Mouse (Mus musculus) erythroblast, embryonic 14.5 days (primary cell): ENCODE results near the gene Vmn1r9.

Experiments used
- GATA1 ChIP-seq: IDR thresholded peaks from 2 replicates; pipeline ENCODE4 v1.6.1; 2012; ENCODE audit warnings: low read length, inconsistent platforms, mixed read lengths
- TAL1 ChIP-seq: IDR thresholded peaks from 3 replicates; pipeline ENCODE4 v1.6.1; 2012; ENCODE audit warnings: low read length, inconsistent platforms, mixed read lengths

- TF ChIP-seq TAL1 (no peak), GATA1 (no peak)
These were observed 31.9 kb upstream of the Vmn1r9 start for GRCm38 (mm10) chr6:57034674-57035073.
